Mouse (Mus musculus) forebrain, embryonic 13.5 days (tissue): Measurements from ENCODE around the gene Grm6. TPM values are rescaled to one million over a fixed set of nuclear protein-coding genes. Genes with fewer than 3 reads are reported as not detected.

Source experiments
- ATAC-seq: fragments of 200-750 bp; cut with Nextera tagmentation; 2 replicates; pipeline ENCODE4 v1.8.0; 2017
- H3K27ac ChIP-seq: fragments of 300-500 bp; sonication (generic); 2 replicates; pipeline ENCODE4 v1.5.1; 2015; ENCODE audit warnings: inconsistent platforms, mild to moderate bottlenecking, moderate library complexity
- H3K27me3 ChIP-seq: fragments of 300-500 bp; sonication (generic); 2 replicates; pipeline ENCODE4 v1.6.1; 2015; ENCODE audit warnings: mild to moderate bottlenecking, inconsistent platforms
- H3K36me3 ChIP-seq: fragments of 300-500 bp; sonication (generic); 2 replicates; pipeline ENCODE4 v1.6.1; 2015; ENCODE audit warnings: mild to moderate bottlenecking, inconsistent platforms; ENCODE audit not compliant: poor library complexity, severe bottlenecking
- H3K4me1 ChIP-seq: fragments of 300-500 bp; sonication (generic); 2 replicates; pipeline ENCODE4 v1.6.1; 2015; ENCODE audit warnings: inconsistent platforms
- H3K4me2 ChIP-seq: fragments of 300-500 bp; sonication (generic); 2 replicates; pipeline ENCODE4 v1.6.1; 2015; ENCODE audit warnings: inconsistent platforms, mild to moderate bottlenecking, moderate library complexity
- H3K4me3 ChIP-seq: fragments of 300-500 bp; sonication (generic); 2 replicates; pipeline ENCODE4 v1.5.1; 2015; ENCODE audit warnings: mild to moderate bottlenecking, inconsistent platforms
- H3K9ac ChIP-seq: fragments of 300-500 bp; sonication (generic); 2 replicates; pipeline ENCODE4 v1.6.1; 2015; ENCODE audit warnings: mild to moderate bottlenecking, inconsistent platforms
- H3K9me3 ChIP-seq: fragments of 300-500 bp; sonication (generic); replicated peaks from 2 replicates; pipeline ENCODE4 v1.6.1; 2016; ENCODE audit warnings: inconsistent platforms
- WGBS: fragments of 180-500 bp; shearing (Covaris S2); methylation state at CpG from one replicate; pipeline ENCODE4 v1.1.7; 2015; 5-methylcytosine and 5-hydroxymethylcytosine counted together
- polyA plus RNA-seq: library from polyadenylated mRNA; unstranded; fragments of >200 nt; fragmentation: Nextera tagmentation; extraction: Ambion mirVana; gene quantifications from 2 replicates; pipeline ENCODE4 v1.2.1, GENCODE M21; 2015

The Grm6 gene
- not detected in 2 replicates for polyA plus RNA-seq

DNA sequence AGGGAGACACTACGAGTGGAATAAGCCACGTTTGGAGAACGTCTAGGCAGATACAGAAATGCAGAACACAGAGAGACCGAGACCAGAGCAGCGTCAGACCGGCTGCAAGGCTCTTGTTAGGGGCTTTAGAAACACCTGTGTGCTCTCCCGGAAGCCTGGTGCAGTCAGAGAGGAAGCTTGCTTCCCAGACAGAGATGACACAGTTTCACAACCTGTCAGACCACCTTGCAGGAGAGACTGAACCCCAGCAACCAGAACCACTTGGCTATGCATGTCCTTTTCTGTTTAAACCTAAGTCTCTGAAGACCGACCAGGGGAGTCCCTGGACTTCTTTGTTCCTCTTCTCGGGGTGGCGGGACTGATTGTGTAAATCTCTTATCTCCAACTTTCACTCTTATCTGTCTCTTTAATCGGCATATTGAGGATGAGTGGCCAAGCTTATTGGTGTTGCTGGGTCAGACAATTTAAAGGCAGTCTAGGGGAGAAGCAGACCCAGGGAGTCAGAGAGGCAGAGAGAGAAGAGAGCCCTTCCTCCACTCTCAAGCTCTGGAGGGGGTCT is at the start of gene Grm6:
Grm6 (plus strand) TSS at position 509 of the 559 bp plus-strand sequence.
- Histone ChIP-seq H3K9me3 (no peaks in the 10 kb centered on the region), H3K9ac (peak within 1 kb of the TSS; percentile 54), H3K27me3 (peaks cover 64% of the 10 kb centered on the region), H3K36me3 (no peaks in the 10 kb centered on the region), H3K4me3 (peak within 1 kb of the TSS; percentile 47), H3K27ac (no peak within 1 kb of the TSS), H3K4me2 (peak within 1 kb of the TSS; percentile 88), H3K4me1 (peaks cover 13% of the 10 kb centered on the region)
- WGBS: 2% methylated on average over 11 of the region's 11 CpGs
- ATAC-seq: no peak

DNA sequence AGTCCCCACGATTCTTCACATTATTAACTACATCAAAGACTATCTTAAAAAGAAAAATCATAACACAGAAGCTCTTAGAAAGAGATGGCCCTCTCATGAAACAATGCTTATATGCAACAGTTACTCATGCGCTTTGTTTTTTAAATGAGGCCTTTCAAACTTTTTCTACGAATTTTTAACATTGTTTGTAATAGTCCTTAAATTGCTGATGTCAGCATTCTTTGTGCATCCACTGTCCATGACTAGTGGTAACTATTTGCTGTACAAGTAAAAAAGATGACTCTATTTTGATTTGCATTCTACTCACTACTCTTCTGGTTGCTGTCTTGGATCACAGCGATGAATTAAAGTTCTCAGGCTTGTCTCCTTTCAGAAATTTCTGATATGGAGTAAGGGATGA is 36.3 kb upstream of the Grm6 start:
- Histone ChIP-seq H3K9ac (no peak overlapping the region), H3K4me3 (no peak overlapping the region), H3K4me1 (no peaks in the 10 kb centered on the region), H3K9me3 (peaks cover 62% of the 10 kb centered on the region), H3K4me2 (no peak overlapping the region), H3K27ac (no peak overlapping the region), H3K36me3 (peaks cover 98% of the 10 kb centered on the region), H3K27me3 (no peaks in the 10 kb centered on the region)
- no peak for ATAC-seq
- WGBS: 98% methylated on average over 4 of the region's 4 CpGs

DNA sequence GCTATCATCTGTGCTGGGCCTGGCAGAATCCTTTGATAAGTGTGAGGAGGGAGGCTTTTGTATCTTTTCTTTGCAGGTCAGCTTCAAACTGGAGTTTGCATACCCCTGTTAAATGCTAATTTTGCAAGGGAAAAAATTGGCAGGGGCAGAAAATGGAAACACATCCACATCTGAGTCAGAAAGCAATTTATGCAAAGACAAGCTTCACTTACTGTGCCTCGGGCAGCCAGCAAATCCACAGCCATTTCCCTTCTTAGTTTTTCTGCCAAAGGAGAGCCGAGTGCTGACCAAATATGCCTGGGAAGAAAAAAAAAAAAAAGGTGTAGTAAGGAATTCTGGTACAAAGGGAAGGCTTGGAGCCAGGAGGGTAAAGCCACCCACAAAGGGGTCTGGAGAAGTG is 24.3 kb upstream of the Grm6 start:
- peak overlapping the region; percentile 92 for H3K9ac ChIP-seq
- peaks cover 14% of the 10 kb centered on the region for H3K4me1 ChIP-seq
- H3K9me3 ChIP-seq: no peaks in the 10 kb centered on the region
- peak overlapping the region; percentile 82 for H3K4me3 ChIP-seq
- peak overlapping the region; percentile 87 for H3K4me2 ChIP-seq
- no peak overlapping the region for H3K27ac ChIP-seq
- H3K36me3 ChIP-seq: peaks cover 44% of the 10 kb centered on the region
- WGBS: 57% methylated on average over 2 of the region's 2 CpGs
- H3K27me3 ChIP-seq: no peaks in the 10 kb centered on the region
- no peak for ATAC-seq

DNA sequence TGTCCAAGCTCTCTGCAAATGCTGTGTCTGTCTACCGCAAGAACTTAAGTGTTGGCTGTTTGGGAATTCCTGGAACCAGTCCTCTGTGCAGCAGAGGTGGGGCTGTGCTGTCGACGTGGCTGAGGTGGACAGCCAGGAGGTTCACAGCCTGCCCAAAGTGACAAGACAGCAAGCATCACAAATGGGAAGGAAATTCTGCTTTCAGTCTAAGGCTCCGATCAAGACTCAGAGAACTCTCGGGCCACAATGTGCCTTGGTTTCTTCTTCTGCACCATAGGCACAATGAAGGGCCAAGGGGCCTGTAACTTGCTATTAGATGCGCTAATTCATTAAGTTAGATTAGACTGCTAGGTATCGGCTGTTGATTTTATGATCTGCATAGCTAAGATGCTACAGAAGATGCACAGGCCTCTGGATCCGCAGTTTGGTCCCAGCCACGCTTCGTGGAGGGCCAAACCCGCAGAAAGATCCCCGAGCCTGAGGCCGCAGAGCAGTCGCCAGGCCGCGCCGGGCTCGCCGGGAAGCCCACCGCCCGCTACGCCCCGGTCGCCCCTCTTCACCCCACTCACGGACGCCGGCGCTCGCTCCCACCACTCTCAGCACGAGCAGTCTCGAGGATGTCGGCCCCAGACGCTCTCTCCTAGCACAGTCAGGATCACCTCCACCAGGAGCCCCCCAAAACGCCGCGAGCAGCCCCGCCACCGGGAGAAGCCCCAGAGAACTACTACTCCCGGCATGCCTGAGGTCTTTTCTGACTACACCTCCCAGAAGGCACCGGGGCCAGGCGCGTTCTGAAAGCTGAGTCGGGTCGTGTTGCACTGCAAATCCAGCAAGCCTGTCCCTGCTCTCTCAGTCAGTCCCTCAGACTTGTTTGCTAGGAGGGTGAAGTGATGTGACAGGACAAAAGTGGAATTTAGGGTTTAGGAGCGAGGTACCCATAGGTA is 23.2 kb upstream of the Grm6 start, which contains the start of gene Zfp354c:
Zfp354c (minus strand) TSS at position 715 of the 944 bp plus-strand sequence.
- ATAC-seq: peak; percentile 98
- Histone ChIP-seq H3K4me1 (peaks cover 14% of the 10 kb centered on the region), H3K36me3 (peaks cover 35% of the 10 kb centered on the region), H3K9ac (peak within 1 kb of the TSS; percentile 92), H3K4me2 (peak within 1 kb of the TSS; percentile 87), H3K9me3 (no peaks in the 10 kb centered on the region), H3K27ac (peak within 1 kb of the TSS; percentile 61), H3K27me3 (no peaks in the 10 kb centered on the region), H3K4me3 (peak within 1 kb of the TSS; percentile 82)
- under 1% methylated on average over 45 of the region's 45 CpGs for WGBS

DNA sequence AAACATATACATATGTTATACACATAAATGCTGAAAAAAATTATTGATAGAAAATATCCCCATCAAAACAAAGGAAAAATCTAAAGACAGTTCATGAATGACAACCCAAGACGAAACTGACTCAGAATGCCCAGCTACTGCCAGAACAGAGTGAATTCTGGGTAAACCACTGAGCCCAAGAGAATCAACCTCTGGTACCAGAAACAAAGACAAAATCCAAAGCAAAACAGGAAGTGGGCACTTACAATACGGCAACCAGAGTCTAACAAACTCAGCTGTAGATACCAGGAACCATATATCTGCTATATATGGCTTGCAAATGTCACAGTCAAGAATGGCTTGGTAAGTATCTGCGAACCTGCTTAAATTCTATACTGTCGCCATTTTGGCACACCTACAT is 14.8 kb upstream of the Grm6 start:
- Histone ChIP-seq H3K4me3 (no peak overlapping the region), H3K27me3 (no peaks in the 10 kb centered on the region), H3K4me2 (no peak overlapping the region), H3K9me3 (peaks cover 10% of the 10 kb centered on the region), H3K4me1 (peaks cover 9% of the 10 kb centered on the region), H3K9ac (no peak overlapping the region), H3K36me3 (peaks cover 22% of the 10 kb centered on the region), H3K27ac (no peak overlapping the region)
- WGBS: 93% methylated on average over 4 of the region's 4 CpGs
- no peak for ATAC-seq

DNA sequence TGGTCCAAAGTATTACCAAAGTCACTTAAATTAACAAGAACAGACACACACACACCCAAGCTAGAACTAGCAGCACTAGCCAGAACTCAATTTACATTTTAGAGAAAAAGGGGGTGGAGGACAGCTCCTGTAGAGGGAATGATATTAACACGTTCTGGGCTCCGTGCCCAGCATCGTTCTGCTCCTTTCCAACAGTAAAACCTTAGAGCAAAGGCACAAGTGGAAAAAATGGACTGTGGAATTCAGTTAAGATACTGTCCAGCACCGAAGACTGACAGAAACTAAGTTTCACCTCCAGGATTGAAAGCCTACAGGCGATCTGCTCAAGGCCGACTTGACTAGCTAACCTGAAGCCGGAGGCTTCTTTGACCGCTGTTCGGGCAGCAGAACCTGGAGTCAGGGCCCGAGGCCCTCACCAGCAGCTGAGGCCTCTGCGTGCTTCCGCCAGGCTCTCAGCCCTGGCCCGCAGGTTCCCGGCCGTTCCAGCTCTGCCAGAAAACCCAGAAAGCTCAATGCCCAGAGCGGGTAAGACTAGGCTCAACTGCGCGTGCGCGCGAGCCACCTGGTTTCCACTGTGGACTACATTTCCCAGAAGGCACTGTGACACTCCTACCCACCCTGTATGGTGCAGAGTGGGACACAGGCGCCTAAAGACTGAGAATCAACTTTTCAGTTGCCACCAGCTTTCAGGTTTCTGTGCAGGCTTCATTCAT is 9.3 kb upstream of the Grm6 start, which contains the start of gene Zfp879:
Zfp879 (minus strand) TSS at position 530 of the 713 bp plus-strand sequence.
- H3K4me1 ChIP-seq: peaks cover 13% of the 10 kb centered on the region
- WGBS: 21% methylated on average over 22 of the region's 22 CpGs
- peak within 1 kb of the TSS; percentile 82 for H3K27ac ChIP-seq
- no peaks in the 10 kb centered on the region for H3K9me3 ChIP-seq
- 0 out of 2 replicates have a peak, but pooled peaks cover 3% of the 10 kb centered on the region for H3K27me3 ChIP-seq
- peak within 1 kb of the TSS; percentile 63 for H3K4me2 ChIP-seq
- peak; percentile 100 for ATAC-seq
- H3K4me3 ChIP-seq: peak within 1 kb of the TSS; percentile 43
- H3K36me3 ChIP-seq: no peaks in the 10 kb centered on the region
- peak within 1 kb of the TSS; percentile 67 for H3K9ac ChIP-seq

DNA sequence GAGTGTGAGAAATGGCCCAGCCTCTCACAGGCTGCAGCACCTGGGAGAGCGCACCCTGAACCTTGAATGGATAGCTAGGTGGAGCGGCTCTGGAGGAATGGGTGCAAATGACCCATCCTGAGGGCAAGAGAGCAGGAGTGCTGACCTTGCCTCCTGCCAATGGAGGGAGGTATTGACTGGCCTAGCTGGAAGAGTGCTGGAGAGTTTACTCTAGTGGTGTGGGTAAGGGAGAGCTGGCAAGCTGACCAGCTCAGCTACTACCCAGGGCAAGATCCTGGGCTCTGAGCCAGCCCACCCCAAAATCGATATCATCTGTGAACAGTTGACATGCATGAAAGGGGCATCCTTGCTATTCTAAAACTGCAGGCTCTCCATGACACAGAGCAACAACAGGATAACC is 4.5 kb upstream of the Grm6 start:
- Histone ChIP-seq H3K27me3 (peaks cover 42% of the 10 kb centered on the region), H3K36me3 (no peaks in the 10 kb centered on the region), H3K4me3 (no peak overlapping the region), H3K27ac (no peak overlapping the region), H3K4me1 (peaks cover 6% of the 10 kb centered on the region), H3K9ac (no peak overlapping the region), H3K9me3 (no peaks in the 10 kb centered on the region), H3K4me2 (no peak overlapping the region)
- ATAC-seq: no peak
- WGBS: 95% methylated on average over 3 of the region's 3 CpGs

DNA sequence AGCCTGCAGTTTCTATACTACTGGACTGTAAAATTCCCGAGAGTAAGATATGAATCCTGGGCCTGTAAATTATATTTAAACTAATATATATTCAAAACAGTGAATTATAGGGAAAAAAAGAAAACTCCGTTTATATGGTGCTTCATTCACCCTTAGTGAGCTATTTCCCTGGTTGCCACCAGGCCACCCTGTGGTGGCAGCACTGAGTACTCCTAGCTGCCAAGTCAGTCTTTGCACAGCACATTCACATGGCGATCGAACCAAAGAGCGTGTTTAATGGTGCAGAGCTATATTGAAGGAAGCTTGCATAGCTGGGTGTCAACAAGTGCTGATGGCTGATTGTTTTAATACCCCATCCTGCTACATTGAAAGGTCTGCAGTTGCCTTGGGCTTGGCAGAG is 3.4 kb upstream of the Grm6 start:
- no peak for ATAC-seq
- no peak overlapping the region for H3K4me2 ChIP-seq
- no peaks in the 10 kb centered on the region for H3K36me3 ChIP-seq
- H3K4me3 ChIP-seq: no peak overlapping the region
- peaks cover 53% of the 10 kb centered on the region for H3K27me3 ChIP-seq
- H3K27ac ChIP-seq: no peak overlapping the region
- H3K9ac ChIP-seq: no peak overlapping the region
- peaks cover 13% of the 10 kb centered on the region for H3K4me1 ChIP-seq
- no peaks in the 10 kb centered on the region for H3K9me3 ChIP-seq
- 58% methylated on average over 5 of the region's 5 CpGs for WGBS

DNA sequence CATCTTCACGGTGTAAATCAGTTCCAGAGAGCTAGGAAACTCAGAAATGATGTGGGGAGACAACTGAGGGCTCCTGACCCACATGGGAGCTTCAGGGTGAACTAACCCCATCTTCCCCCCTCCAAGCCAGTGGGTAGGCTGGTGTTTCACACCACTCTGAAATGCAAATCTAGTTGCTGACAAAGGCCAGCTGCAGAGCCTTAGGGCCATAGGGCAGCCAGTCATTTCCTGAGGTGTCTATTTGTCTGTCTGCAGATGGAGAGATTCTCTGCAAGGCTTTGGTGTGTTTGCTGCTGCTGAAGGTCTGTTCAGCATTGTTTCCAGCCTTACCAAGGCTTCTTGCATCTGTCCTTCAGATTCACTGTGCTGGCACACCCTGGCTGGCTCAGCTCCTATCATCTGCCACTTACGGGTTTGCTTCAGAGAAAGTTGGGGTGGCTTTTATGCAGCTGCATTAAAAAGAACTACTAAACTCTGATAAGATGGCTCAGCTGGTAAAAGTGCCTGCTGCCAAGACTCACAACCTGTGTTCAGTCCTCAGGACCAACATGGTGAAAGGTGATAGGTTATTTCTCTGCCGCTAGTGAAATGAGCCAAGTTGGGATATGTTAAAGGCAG is 1.9 kb upstream of the Grm6 start:
- Histone ChIP-seq H3K4me3 (no peak overlapping the region), H3K27me3 (peaks cover 64% of the 10 kb centered on the region), H3K27ac (no peak overlapping the region), H3K36me3 (no peaks in the 10 kb centered on the region), H3K9ac (no peak overlapping the region), H3K9me3 (no peaks in the 10 kb centered on the region), H3K4me2 (no peak overlapping the region), H3K4me1 (peaks cover 13% of the 10 kb centered on the region)
- ATAC-seq: no peak
- WGBS: 48% methylated on average over 3 of the region's 3 CpGs

DNA sequence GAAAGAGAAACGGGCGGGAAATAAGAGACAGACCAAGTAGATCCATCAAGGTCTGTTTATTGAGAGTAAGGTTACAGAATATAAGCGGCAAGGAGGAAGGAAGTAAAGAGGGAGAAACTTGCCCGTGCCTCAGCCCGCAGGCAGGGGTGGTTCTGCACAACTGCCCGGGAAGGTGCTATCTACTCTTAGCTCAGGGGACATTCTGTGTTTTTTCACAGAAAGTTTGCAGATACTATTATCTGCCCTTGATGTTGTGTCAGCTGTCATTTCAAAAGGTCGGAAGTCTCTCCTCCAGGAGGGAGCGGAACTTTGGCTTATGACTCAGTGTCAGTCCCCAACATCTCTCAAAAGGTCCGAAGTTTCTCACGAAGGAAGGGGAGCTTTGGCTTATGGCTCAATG is 1.2 kb upstream of the Grm6 start:
- Histone ChIP-seq H3K4me1 (peaks cover 13% of the 10 kb centered on the region), H3K4me2 (no peak overlapping the region), H3K4me3 (no peak overlapping the region), H3K36me3 (no peaks in the 10 kb centered on the region), H3K27ac (no peak overlapping the region), H3K9me3 (no peaks in the 10 kb centered on the region), H3K9ac (no peak overlapping the region), H3K27me3 (peaks cover 64% of the 10 kb centered on the region)
- ATAC-seq: no peak
- 9% methylated on average over 10 of the region's 10 CpGs for WGBS

DNA sequence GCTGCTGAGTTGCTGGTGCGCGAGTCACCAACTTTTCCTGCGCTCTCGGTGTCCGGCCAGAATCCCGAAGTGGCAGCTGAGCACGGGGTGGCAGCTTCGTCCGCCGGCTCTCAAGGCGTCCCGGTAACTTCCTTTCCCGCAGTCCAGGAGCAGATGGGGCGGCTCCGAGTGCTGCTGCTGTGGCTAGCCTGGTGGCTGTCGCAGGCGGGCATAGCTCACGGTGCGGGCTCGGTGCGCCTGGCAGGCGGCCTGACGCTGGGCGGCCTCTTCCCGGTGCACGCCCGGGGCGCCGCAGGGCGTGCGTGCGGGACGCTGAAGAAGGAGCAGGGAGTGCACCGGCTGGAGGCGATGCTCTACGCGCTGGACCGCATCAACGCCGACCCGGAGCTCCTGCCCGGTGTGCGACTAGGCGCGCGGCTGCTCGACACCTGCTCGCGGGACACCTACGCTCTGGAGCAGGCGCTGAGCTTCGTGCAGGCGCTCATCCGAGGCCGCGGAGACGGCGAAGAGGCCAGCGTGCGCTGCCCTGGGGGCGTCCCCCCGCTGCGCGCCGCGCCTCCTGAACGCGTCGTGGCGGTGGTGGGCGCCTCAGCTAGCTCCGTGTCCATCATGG is 610 bp downstream of the Grm6 start:
- Histone ChIP-seq H3K27me3 (peaks cover 64% of the 10 kb centered on the region), H3K4me1 (peaks cover 13% of the 10 kb centered on the region), H3K4me3 (peak overlapping the region; percentile 47), H3K4me2 (peak overlapping the region; percentile 88), H3K27ac (no peak overlapping the region), H3K9ac (peak overlapping the region; percentile 54), H3K9me3 (no peaks in the 10 kb centered on the region), H3K36me3 (no peaks in the 10 kb centered on the region)
- ATAC-seq: no peak; the same call in 1 of the 2 replicates
- WGBS: under 1% methylated on average over 57 of the region's 72 CpGs
